Mouse (Mus musculus): ENCODE measurements around the gene Cma2.

- TF ChIP-seq POLR2A (IDR thresholded peaks at IDR 0.05; ENCODE audit: insufficient read depth, low read length) = no peak
- no peak for TF ChIP-seq CTCF (IDR thresholded peaks at IDR 0.05; ENCODE audit: low read depth, low read length)
- TF ChIP-seq EP300 (IDR thresholded peaks at IDR 0.05; ENCODE audit: insufficient read depth, low read depth, low read length) = no peak
Observed at GRCm38 (mm10) chr14:55933586-55933985, 17.2 kb upstream of the Cma2 start.
